Mouse (Mus musculus): ENCODE measurements around the gene Gm11172.

Gene Gm11172

GRCm38 (mm10) chr16:10812865-10813371 is at the start of gene Gm11172:
Gm11172 (plus strand) TSS chr16:10812915.
- no peak for DNase-seq

GRCm38 (mm10) chr16:10763540-10764264 is 49.0 kb upstream of the Gm11172 start:
- no peak for DNase-seq

GRCm38 (mm10) chr16:10764323-10764722 is 48.4 kb upstream of the Gm11172 start:
- DNase-seq, result no peak

GRCm38 (mm10) chr16:10767158-10767557 is 45.6 kb upstream of the Gm11172 start:
- DNase-seq, result peak; percentile 89

- no peak for DNase-seq
Measured at GRCm38 (mm10) chr16:10768821-10769220, 43.9 kb upstream of the Gm11172 start.

- DNase-seq, result peak; percentile 78
Measured at GRCm38 (mm10) chr16:10769661-10770060, 43.1 kb upstream of the Gm11172 start.

- peak; percentile 66 for DNase-seq
Measured at GRCm38 (mm10) chr16:10770531-10771325, 42.0 kb upstream of the Gm11172 start.

- DNase-seq, result peak; percentile 73
Measured at GRCm38 (mm10) chr16:10771769-10772510, 40.8 kb upstream of the Gm11172 start.

- DNase-seq, result no peak
Measured at GRCm38 (mm10) chr16:10773543-10773942, 39.2 kb upstream of the Gm11172 start.

GRCm38 (mm10) chr16:10774726-10775125 is 38.0 kb upstream of the Gm11172 start:
- no peak for DNase-seq

- peak; percentile 11 for DNase-seq
Measured at GRCm38 (mm10) chr16:10776322-10776721, 36.4 kb upstream of the Gm11172 start.

GRCm38 (mm10) chr16:10777579-10778160 is 35.0 kb upstream of the Gm11172 start:
- no peak for DNase-seq

GRCm38 (mm10) chr16:10780631-10781120 is 32.0 kb upstream of the Gm11172 start:
- DNase-seq, result peak; percentile 62

GRCm38 (mm10) chr16:10781862-10782371 is 30.8 kb upstream of the Gm11172 start:
- peak; percentile 70 for DNase-seq

GRCm38 (mm10) chr16:10782377-10783151 is 30.2 kb upstream of the Gm11172 start:
- peak; percentile 60 for DNase-seq

GRCm38 (mm10) chr16:10783152-10783434 is 29.6 kb upstream of the Gm11172 start:
- peak; percentile 52 for DNase-seq

GRCm38 (mm10) chr16:10783451-10783850 is 29.3 kb upstream of the Gm11172 start:
- no peak for DNase-seq

- peak; percentile 80 for DNase-seq
Measured at GRCm38 (mm10) chr16:10783883-10784792, 28.6 kb upstream of the Gm11172 start.

GRCm38 (mm10) chr16:10784793-10785370 is 27.8 kb upstream of the Gm11172 start:
- peak; percentile 99 for DNase-seq

All from thymus, postnatal 4 days (tissue).